Mouse (Mus musculus): Measurements from ENCODE around the gene Hist1h4h. TPM values are rescaled to one million over a fixed set of nuclear protein-coding genes. Genes with fewer than 3 reads are reported as not detected.
A peak's percentile ranks its signal among the peaks of the same experiment; 100 is the strongest.
"Not testable (repeated sequence)": the region's sequence is repeated elsewhere in the genome, so short reads cannot be mapped to it uniquely, and the experiment has no call there.

The Hist1h4h gene
- polyA plus RNA-seq, 1 experiment from 2014 or later = 7.3 TPM

DNA sequence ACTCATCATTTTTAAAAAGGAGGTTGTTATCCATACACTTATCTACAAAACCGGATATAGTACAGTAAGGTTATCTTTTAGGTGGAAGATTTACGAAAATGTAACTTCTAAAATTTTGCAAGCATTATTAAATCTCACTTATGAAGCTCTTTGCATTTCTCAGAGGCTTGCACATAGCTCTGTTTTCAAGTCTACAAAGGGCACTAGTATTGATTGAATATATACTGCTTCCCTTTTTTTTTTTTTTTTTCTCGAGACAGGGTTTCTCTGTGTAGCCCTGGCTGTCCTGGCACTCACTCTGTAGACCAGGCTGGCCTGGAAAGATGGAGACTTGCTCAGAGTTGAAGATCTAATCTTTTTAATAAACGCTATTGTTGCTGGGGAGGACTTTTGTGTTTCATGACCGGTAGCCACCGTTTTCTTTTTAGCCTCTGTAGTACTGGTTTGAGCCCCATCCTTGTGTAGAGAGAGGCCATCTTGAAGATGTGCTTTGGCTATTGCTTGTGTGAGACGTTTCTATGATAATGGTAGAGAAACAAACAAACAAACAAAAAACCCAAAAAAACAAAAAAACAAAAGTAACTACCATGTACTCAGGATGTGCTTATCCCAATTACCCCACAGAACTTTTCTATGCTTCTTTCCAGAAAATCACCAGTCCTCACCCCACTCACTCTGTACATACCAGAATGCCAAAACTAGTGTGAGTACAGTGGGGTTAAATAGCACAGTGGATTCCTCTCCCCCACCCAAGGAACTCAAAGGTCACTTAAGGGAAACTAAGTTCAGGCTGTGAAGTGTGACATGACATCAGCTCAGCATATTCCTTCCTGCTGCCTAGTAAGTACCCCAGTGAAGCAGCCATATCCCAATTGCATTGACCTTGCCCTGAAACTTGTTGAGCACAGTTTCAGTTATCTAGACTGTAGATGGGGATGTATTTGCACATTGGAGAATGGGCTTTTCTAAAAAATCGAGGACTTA lies 21.4 kb downstream of the Hist1h4h start:
- no peak for ATAC-seq (ENCODE audit: insufficient read depth, low FRiP score, low read depth)
- H3K27ac ChIP-seq = peak overlapping the region; percentile 93
- peak overlapping the region; percentile 48 for H3K4me3 ChIP-seq (replicated peaks)
- H3K4me2 ChIP-seq = peak overlapping the region; percentile 42
- no peaks in the 10 kb centered on the region for H3K9me3 ChIP-seq
- no peaks in the 10 kb centered on the region for H3K27me3 ChIP-seq (replicated peaks)
- 44% methylated on average over 8 of the region's 8 CpGs for WGBS
- H3K9ac ChIP-seq = no peak overlapping the region
- H3K36me3 ChIP-seq = no peaks in the 10 kb centered on the region
- H3K4me1 ChIP-seq = peaks cover 12% of the 10 kb centered on the region

DNA sequence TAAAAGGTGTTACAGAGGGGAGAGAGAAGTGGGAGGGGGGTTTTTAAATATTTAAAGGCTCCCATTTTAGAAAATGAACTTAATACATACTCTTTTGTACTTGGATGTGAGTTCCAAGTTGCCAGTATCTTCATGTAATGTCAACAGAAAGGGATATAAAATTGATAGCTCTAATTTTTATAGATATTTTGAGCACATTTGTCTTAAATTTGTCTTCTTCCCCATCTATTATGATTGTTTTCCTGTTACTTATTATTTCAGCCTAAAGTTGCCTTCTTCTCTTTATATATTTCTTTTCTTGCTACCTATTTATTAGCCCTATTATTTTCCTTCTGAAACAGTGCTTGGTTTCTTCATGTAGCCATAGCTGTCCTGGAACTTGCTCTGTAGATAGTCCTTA lies 22.1 kb downstream of the Hist1h4h start, which contains the start of gene Hist1h1d:
Gene Hist1h1d (plus strand): TSS at position 301 of the 400 bp plus-strand sequence.
- no peak within 1 kb of the TSS for H3K4me3 ChIP-seq (replicated peaks)
- H3K9ac ChIP-seq = no peak within 1 kb of the TSS
- peak within 1 kb of the TSS; percentile 98 for H3K27ac ChIP-seq
- H3K4me1 ChIP-seq = peaks cover 12% of the 10 kb centered on the region
- H3K9me3 ChIP-seq = no peaks in the 10 kb centered on the region
- H3K4me2 ChIP-seq = peak within 1 kb of the TSS; percentile 42
- no peaks in the 10 kb centered on the region for H3K36me3 ChIP-seq
- no peaks in the 10 kb centered on the region for H3K27me3 ChIP-seq (replicated peaks)
- ATAC-seq (ENCODE audit: insufficient read depth, low FRiP score, low read depth) = no peak

DNA sequence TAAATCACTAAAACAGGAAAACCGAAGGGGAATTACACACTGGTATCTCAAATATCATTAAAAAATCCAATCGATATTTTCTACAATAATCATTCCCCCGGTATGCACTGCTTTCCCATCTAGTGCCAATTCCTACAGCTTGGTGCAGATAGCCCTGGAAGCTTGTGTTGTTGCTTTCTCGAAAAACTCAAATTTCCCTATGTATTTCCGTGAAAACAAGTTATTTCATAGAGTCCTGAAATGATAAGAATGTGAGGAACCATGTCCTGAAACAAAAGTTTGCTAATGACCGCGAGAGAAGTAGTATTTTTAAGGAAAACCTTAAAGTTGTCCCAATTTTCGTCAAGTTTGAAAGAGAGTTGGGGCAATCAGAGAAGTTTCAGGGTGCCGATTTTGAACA lies 23.5 kb downstream of the Hist1h4h start:
- Histone ChIP-seq H3K4me1 (peaks cover 12% of the 10 kb centered on the region), H3K9ac (no peak overlapping the region), H3K27ac (peak overlapping the region; percentile 98), H3K4me3 (replicated peaks) (peak overlapping the region; percentile 56), H3K27me3 (replicated peaks) (no peaks in the 10 kb centered on the region), H3K36me3 (no peaks in the 10 kb centered on the region), H3K4me2 (peak overlapping the region; percentile 89), H3K9me3 (no peaks in the 10 kb centered on the region)
- whole genome bisulfite sequencing = 15% methylated on average over 9 of the region's 9 CpGs
- no peak for ATAC-seq (ENCODE audit: insufficient read depth, low FRiP score, low read depth)

DNA sequence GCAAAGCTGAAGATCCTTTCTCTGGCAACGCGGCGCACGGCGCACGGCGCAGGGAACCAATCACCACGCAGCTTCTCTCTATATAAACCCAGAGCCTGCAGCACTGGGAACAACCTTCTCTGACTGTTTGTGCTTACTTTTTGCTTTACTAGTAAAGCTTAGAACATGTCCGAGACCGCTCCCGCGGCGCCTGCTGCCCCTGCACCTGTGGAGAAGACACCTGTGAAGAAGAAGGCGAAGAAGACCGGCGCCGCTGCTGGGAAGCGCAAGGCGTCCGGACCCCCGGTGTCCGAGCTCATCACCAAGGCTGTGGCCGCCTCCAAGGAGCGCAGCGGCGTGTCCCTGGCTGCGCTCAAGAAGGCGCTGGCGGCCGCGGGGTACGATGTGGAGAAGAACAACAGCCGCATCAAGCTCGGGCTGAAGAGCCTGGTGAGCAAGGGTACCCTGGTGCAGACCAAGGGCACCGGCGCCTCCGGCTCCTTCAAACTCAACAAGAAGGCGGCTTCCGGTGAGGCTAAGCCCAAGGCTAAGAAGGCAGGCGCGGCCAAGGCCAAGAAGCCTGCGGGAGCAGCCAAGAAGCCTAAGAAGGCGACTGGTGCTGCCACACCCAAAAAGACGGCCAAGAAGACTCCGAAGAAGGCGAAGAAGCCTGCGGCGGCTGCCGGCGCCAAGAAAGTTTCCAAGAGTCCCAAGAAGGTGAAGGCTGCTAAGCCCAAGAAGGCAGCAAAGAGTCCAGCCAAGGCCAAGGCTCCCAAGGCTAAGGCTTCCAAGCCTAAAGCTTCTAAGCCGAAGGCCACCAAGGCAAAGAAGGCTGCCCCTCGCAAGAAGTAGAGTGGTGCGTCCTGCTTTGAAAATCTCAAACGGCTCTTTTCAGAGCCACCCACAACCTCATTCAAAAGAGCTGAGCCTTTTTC lies 24.3 kb downstream of the Hist1h4h start:
- no peaks in the 10 kb centered on the region for H3K27me3 ChIP-seq (replicated peaks)
- H3K4me2 ChIP-seq = peak overlapping the region; percentile 89
- H3K4me1 ChIP-seq = peaks cover 12% of the 10 kb centered on the region
- H3K27ac ChIP-seq = peak overlapping the region; percentile 98
- ATAC-seq (ENCODE audit: insufficient read depth, low FRiP score, low read depth) = peak; percentile 84
- peak overlapping the region; percentile 76 for H3K9ac ChIP-seq
- peak overlapping the region; percentile 56 for H3K4me3 ChIP-seq (replicated peaks)
- H3K9me3 ChIP-seq = no peaks in the 10 kb centered on the region
- under 1% methylated on average over 54 of the region's 54 CpGs for WGBS
- no peaks in the 10 kb centered on the region for H3K36me3 ChIP-seq

DNA sequence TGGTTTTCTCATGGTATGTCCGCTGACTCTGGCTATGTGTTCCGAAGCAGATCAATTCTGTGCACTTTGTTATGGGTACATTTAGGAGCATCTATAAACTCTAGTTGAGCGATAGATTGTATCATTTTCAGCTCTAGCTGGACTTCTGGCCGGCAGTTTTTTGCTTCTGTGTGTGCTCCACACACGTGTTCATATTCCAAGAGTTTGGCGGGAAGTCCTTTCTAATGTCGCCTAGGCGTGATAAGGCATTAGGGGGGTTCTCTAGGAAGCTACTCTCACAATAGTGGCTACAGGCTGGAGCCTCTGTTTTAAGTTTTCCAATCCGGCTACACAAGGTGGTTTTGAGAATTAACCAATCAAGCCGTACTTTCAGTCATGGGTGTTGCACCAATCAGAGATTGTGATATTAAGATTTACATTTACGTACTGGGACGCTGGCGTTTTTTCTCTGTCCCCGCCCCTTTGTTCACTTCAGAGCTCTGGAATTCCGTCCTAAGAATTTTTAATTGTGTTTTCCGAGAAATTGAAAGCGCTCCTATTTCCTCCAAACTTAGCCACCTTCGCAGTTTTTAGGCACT lies 25.1 kb downstream of the Hist1h4h start:
- peak; percentile 76 for ATAC-seq (ENCODE audit: insufficient read depth, low FRiP score, low read depth)
- peak overlapping the region; percentile 98 for H3K27ac ChIP-seq
- peaks cover 7% of the 10 kb centered on the region for H3K4me1 ChIP-seq
- H3K9ac ChIP-seq = peak overlapping the region; percentile 76; the same call in 1 of the 2 replicates
- H3K36me3 ChIP-seq = no peaks in the 10 kb centered on the region
- H3K4me3 ChIP-seq (replicated peaks) = peak overlapping the region; percentile 56
- H3K9me3 ChIP-seq = no peaks in the 10 kb centered on the region
- no peaks in the 10 kb centered on the region for H3K27me3 ChIP-seq (replicated peaks)
- H3K4me2 ChIP-seq = peak overlapping the region; percentile 89
- WGBS = under 1% methylated on average over 18 of the region's 18 CpGs

DNA sequence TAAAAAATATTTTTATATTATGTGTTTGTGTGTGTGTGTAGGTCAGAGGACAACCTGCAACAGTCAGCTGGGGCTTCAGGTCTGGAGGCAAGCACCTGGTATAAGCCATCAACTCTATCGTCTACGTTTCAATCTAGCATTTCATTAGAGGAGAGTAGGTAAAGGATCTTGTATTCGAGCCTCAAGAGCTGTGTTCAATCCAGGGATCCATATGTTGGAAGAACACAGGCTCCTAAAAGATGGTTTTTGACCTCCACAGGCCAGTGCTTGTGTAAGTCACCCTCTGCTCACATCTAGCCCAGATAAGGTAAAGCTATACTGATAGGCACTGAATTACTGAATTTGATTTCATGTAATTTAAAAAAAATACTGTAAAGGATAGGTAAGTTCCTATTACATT lies 26.1 kb downstream of the Hist1h4h start:
- Histone ChIP-seq H3K27me3 (replicated peaks) (no peaks in the 10 kb centered on the region), H3K9me3 (no peaks in the 10 kb centered on the region), H3K27ac (peak overlapping the region; percentile 63; the same call in 1 of the 2 replicates), H3K4me2 (peak overlapping the region; percentile 27), H3K4me3 (replicated peaks) (0 out of 2 replicates have a peak overlapping the region, but pooled peaks have one; percentile 4), H3K4me1 (peaks cover 7% of the 10 kb centered on the region; the same call in 1 of the 2 replicates), H3K36me3 (no peaks in the 10 kb centered on the region), H3K9ac (no peak overlapping the region)
- ATAC-seq (ENCODE audit: insufficient read depth, low FRiP score, low read depth) = no peak
- WGBS = 60% methylated on average over 3 of the region's 3 CpGs

DNA sequence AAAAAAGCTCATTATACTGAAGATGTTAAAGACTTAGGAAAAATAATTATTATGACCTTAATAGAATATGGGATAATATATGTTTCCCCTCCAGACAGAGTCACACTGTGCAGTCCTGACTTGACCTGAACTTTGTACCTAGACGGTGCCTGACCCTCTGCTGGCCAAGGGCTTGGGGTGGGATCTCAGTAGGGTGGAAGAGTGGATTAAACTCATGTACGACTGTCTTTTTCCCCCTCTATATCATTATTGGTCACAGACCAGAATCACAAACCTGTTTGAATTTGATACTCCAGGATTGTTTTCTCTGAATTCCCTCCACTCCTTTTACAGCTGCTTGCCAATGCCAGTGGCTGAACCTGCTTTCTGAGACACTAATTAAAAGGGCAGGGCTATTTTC lies 29.8 kb downstream of the Hist1h4h start:
- H3K36me3 ChIP-seq; H3K9ac ChIP-seq; H3K4me2 ChIP-seq; H3K27me3 ChIP-seq (replicated peaks); ATAC-seq (ENCODE audit: insufficient read depth, low FRiP score, low read depth); H3K4me3 ChIP-seq (replicated peaks); H3K4me1 ChIP-seq; H3K9me3 ChIP-seq: not testable (repeated sequence)
- H3K27ac ChIP-seq = peak overlapping the region; percentile 61; the same call in 1 of the 2 replicates
- 15% methylated on average over 2 of the region's 2 CpGs for WGBS

DNA sequence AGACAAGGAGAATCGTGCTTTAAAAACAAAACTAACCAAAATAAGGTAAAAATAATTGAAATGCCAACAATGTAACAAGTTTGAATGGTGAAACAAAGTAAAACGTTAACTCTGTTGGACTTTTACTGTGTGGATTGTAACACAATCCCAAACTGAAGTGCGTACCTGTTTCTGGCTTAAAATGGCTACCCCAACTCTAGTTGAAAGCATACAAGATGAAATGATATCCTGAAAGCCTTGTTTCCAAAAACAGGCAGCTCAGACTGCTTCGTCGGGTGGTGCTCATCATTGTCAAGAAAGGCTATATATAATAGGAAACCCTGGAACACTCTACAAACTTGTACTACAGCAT lies 30.7 kb downstream of the Hist1h4h start:
- not testable (repeated sequence) for H3K4me1 ChIP-seq; H3K27me3 ChIP-seq (replicated peaks); H3K36me3 ChIP-seq; H3K9ac ChIP-seq; ATAC-seq (ENCODE audit: insufficient read depth, low FRiP score, low read depth); H3K9me3 ChIP-seq
- 0% methylated on average over 2 of the region's 5 CpGs for WGBS
- Histone ChIP-seq H3K4me3 (replicated peaks) (peak overlapping the region; percentile 45), H3K4me2 (peak overlapping the region; percentile 70), H3K27ac (peak overlapping the region; percentile 98)

DNA sequence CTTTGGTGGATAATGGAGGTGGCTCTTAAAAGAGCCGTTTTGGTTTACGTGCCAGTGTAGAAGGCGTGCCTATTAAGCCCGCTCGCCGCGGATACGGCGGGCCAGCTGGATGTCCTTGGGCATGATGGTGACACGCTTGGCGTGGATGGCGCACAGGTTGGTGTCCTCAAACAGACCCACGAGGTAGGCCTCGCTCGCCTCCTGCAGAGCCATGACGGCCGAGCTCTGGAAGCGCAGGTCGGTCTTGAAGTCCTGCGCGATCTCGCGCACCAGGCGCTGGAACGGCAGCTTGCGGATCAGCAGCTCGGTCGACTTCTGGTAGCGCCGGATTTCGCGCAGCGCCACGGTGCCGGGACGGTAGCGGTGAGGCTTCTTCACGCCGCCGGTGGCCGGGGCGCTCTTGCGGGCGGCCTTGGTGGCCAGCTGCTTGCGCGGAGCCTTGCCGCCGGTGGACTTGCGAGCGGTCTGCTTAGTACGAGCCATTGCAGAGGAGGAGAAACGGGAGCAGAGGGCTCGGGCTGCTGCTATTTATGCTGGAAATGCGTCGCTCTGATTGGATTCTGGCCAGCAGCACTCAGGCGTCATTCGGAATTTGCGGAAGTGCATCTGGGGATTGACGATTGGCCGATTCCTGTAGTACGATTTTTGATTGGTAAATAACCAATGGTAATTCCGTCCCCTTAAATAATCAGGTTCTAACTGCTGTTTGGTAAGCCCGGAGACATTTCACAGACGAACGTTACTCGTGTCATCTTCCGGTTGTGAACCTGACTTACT lies 31.2 kb downstream of the Hist1h4h start, which contains the start of gene Hist1h3e:
Gene Hist1h3e (minus strand): TSS at position 487 of the 777 bp plus-strand sequence.
- Histone ChIP-seq H3K4me2 (peak within 1 kb of the TSS; percentile 70), H3K27ac (peak within 1 kb of the TSS; percentile 98), H3K4me3 (replicated peaks) (peak within 1 kb of the TSS; percentile 45), H3K9ac (0 out of 2 replicates have a peak within 1 kb of the TSS, but pooled peaks have one; percentile 5)
- H3K9me3 ChIP-seq; H3K36me3 ChIP-seq; H3K27me3 ChIP-seq (replicated peaks); H3K4me1 ChIP-seq: not testable (repeated sequence)
- ATAC-seq (ENCODE audit: insufficient read depth, low FRiP score, low read depth) = peak; percentile 92
- WGBS = under 1% methylated on average over 62 of the region's 67 CpGs

DNA sequence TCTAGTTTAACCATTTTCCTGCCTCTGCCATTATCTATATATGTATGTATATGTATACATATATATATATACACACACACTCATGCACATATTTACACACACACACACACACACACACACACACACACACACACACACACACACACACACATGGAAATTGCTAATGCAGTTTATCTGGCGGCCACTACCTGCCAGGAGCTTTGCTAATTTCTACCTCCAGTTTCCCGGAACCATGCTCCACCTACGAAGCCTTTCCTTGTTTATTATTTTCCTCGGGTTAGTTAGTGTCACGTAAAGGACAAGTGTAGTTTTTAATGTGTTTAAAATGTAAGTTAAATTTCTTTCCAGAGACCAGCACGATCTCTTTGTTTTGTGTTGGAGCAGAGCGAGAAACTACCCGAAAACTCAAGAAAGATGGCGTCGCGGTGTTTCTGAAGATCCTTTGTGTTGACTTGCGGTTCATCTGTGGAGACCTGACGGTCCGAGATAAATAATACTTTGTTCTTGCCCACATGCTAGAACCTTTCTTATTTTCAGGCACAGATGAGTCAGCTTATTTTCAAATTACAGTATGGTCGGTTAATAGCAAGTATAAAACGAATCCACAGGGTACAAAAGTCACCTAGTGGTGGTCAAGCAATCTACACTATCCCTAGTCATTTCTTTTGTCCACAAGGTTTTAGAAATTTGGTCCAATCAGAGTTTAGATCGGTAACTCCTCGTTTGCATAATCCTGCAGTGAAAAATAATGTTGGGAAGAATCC lies 32.0 kb downstream of the Hist1h4h start:
- Histone ChIP-seq H3K4me3 (replicated peaks) (peak overlapping the region; percentile 45), H3K9ac (0 out of 2 replicates have a peak overlapping the region, but pooled peaks have one; percentile 5), H3K4me2 (peak overlapping the region; percentile 70), H3K27ac (peak overlapping the region; percentile 98), H3K27me3 (replicated peaks) (no peaks in the 10 kb centered on the region), H3K4me1 (no peaks in the 10 kb centered on the region), H3K9me3 (no peaks in the 10 kb centered on the region), H3K36me3 (no peaks in the 10 kb centered on the region)
- 2% methylated on average over 18 of the region's 18 CpGs for WGBS
- peak; percentile 47; the same call in 1 of the 2 replicates for ATAC-seq (ENCODE audit: insufficient read depth, low FRiP score, low read depth)
